Mouse (Mus musculus) heart, embryonic 15.5 days (tissue): ENCODE data around the gene Edrf1. TPM values are rescaled to one million over a fixed set of nuclear protein-coding genes. Genes with fewer than 3 reads are reported as not detected.

Source experiments
- ATAC-seq: fragments of 200-750 bp; cut with Nextera tagmentation; replicated peaks from 2 replicates; pipeline ENCODE4 v1.8.0; 2017; ENCODE audit warnings: low read depth, moderate TSS enrichment; ENCODE audit not compliant: insufficient number of reproducible peaks, insufficient read depth, low FRiP score
- H3K27ac ChIP-seq: fragments of 300-500 bp; sonication (generic); 2 replicates; pipeline ENCODE4 v1.5.1; 2015; ENCODE audit warnings: mild to moderate bottlenecking, inconsistent platforms
- H3K27me3 ChIP-seq: fragments of 300-500 bp; sonication (generic); 2 replicates; pipeline ENCODE4 v1.6.1; 2015; ENCODE audit warnings: inconsistent platforms
- H3K36me3 ChIP-seq: fragments of 300-500 bp; sonication (generic); 2 replicates; pipeline ENCODE4 v1.6.1; 2015; ENCODE audit warnings: mild to moderate bottlenecking, inconsistent platforms
- H3K4me1 ChIP-seq: fragments of 300-500 bp; sonication (generic); replicated peaks from 2 replicates; pipeline ENCODE4 v1.6.1; 2015; ENCODE audit warnings: inconsistent platforms
- H3K4me2 ChIP-seq: fragments of 300-500 bp; sonication (generic); 2 replicates; pipeline ENCODE4 v1.6.1; 2015; ENCODE audit warnings: inconsistent platforms, mild to moderate bottlenecking, moderate library complexity
- H3K4me3 ChIP-seq: fragments of 300-500 bp; sonication (generic); 2 replicates; pipeline ENCODE4 v1.5.1; 2015; ENCODE audit warnings: mild to moderate bottlenecking, inconsistent platforms
- H3K9ac ChIP-seq: fragments of 300-500 bp; sonication (generic); 2 replicates; pipeline ENCODE4 v1.6.1; 2015; ENCODE audit warnings: mild to moderate bottlenecking, inconsistent platforms
- H3K9me3 ChIP-seq: fragments of 300-500 bp; sonication (generic); replicated peaks from 2 replicates; pipeline ENCODE4 v1.6.1; 2016; ENCODE audit warnings: inconsistent platforms
- WGBS: fragments of 180-500 bp; shearing (Covaris S2); methylation state at CpG from one replicate; pipeline ENCODE4 v1.1.7; 2015; ENCODE audit warnings: mixed read lengths; 5-methylcytosine and 5-hydroxymethylcytosine counted together
- polyA plus RNA-seq: library from polyadenylated mRNA; unstranded; fragments of >200 nt; fragmentation: Nextera tagmentation; extraction: Ambion mirVana; gene quantifications from 2 replicates; pipeline ENCODE4 v1.2.1, GENCODE M21; 2015

Edrf1 gene
- polyA plus RNA-seq, 1 experiment from 2014 or later = 10.9 TPM

- Histone ChIP-seq H3K4me2 (no peak overlapping the region), H3K4me3 (no peak overlapping the region), H3K9me3 (no peaks in the 10 kb centered on the region), H3K9ac (no peak overlapping the region), H3K27ac (no peak overlapping the region), H3K4me1 (no peaks in the 10 kb centered on the region), H3K27me3 (no peaks in the 10 kb centered on the region), H3K36me3 (no peaks in the 10 kb centered on the region; the same call in 1 of the 2 replicates)
- WGBS = 83% methylated on average over 4 of the region's 4 CpGs
- no peak for ATAC-seq
Measured at GRCm38 (mm10) chr7:133699885-133700284, 62.5 kb downstream of the Edrf1 start.

- Histone ChIP-seq H3K9me3 (no peaks in the 10 kb centered on the region), H3K27ac (no peak overlapping the region), H3K36me3 (no peaks in the 10 kb centered on the region; the same call in 1 of the 2 replicates), H3K9ac (no peak overlapping the region), H3K4me2 (no peak overlapping the region), H3K4me3 (no peak overlapping the region), H3K27me3 (no peaks in the 10 kb centered on the region), H3K4me1 (no peaks in the 10 kb centered on the region)
- no peak for ATAC-seq
- WGBS = 90% methylated on average over 7 of the region's 7 CpGs
Measured at GRCm38 (mm10) chr7:133701366-133701765, 64.0 kb downstream of the Edrf1 start.

- Histone ChIP-seq H3K27me3 (no peaks in the 10 kb centered on the region), H3K9me3 (no peaks in the 10 kb centered on the region), H3K27ac (no peak overlapping the region), H3K9ac (no peak overlapping the region), H3K36me3 (no peaks in the 10 kb centered on the region; the same call in 1 of the 2 replicates), H3K4me3 (no peak overlapping the region), H3K4me1 (no peaks in the 10 kb centered on the region), H3K4me2 (no peak overlapping the region)
- WGBS = 47% methylated on average over 10 of the region's 10 CpGs
- no peak for ATAC-seq
Measured at GRCm38 (mm10) chr7:133702333-133702732, 65.0 kb downstream of the Edrf1 start.

GRCm38 (mm10) chr7:133703906-133704305 lies 66.6 kb downstream of the Edrf1 start:
- no peaks in the 10 kb centered on the region for H3K9me3 ChIP-seq
- H3K27ac ChIP-seq = no peak overlapping the region
- no peaks in the 10 kb centered on the region for H3K27me3 ChIP-seq
- 92% methylated on average over 7 of the region's 7 CpGs for WGBS
- no peak for ATAC-seq
- H3K4me3 ChIP-seq = no peak overlapping the region
- no peak overlapping the region for H3K9ac ChIP-seq
- peaks cover 4% of the 10 kb centered on the region for H3K4me1 ChIP-seq
- H3K4me2 ChIP-seq = no peak overlapping the region
- H3K36me3 ChIP-seq = no peaks in the 10 kb centered on the region

GRCm38 (mm10) chr7:133707301-133707700 lies 70.0 kb downstream of the Edrf1 start:
- 89% methylated on average over 2 of the region's 2 CpGs for WGBS
- H3K4me1 ChIP-seq = peaks cover 11% of the 10 kb centered on the region

GRCm38 (mm10) chr7:133715387-133715786 lies 78.0 kb downstream of the Edrf1 start:
- no peaks in the 10 kb centered on the region for H3K27me3 ChIP-seq
- no peak overlapping the region for H3K4me2 ChIP-seq
- no peaks in the 10 kb centered on the region for H3K9me3 ChIP-seq
- WGBS = 84% methylated on average over 4 of the region's 4 CpGs
- ATAC-seq = no peak
- peaks cover 74% of the 10 kb centered on the region for H3K36me3 ChIP-seq
- H3K4me1 ChIP-seq = 0 out of 2 replicates have a peak, but pooled peaks cover 2% of the 10 kb centered on the region
- no peak overlapping the region for H3K4me3 ChIP-seq
- H3K9ac ChIP-seq = no peak overlapping the region
- H3K27ac ChIP-seq = no peak overlapping the region

More at GRCm38 (mm10) chr7:133707301-133707700, 70.0 kb downstream of the Edrf1 start:
- H3K36me3 ChIP-seq = peaks cover 7% of the 10 kb centered on the region
- no peaks in the 10 kb centered on the region for H3K27me3 ChIP-seq
- no peak overlapping the region for H3K4me3 ChIP-seq
- no peak overlapping the region for H3K9ac ChIP-seq
- ATAC-seq = no peak
- H3K4me2 ChIP-seq = no peak overlapping the region
- no peak overlapping the region for H3K27ac ChIP-seq
- no peaks in the 10 kb centered on the region for H3K9me3 ChIP-seq

- Histone ChIP-seq H3K9ac (no peak overlapping the region), H3K4me3 (no peak overlapping the region), H3K9me3 (no peaks in the 10 kb centered on the region), H3K4me2 (no peak overlapping the region), H3K27ac (no peak overlapping the region), H3K36me3 (peaks cover 92% of the 10 kb centered on the region), H3K27me3 (no peaks in the 10 kb centered on the region), H3K4me1 (0 out of 2 replicates have a peak, but pooled peaks cover 2% of the 10 kb centered on the region)
- 97% methylated on average over 1 of the region's 1 CpGs for WGBS
- no peak for ATAC-seq
Measured at GRCm38 (mm10) chr7:133718580-133718979, 81.2 kb downstream of the Edrf1 start.

- H3K9me3 ChIP-seq = no peaks in the 10 kb centered on the region
- no peak for ATAC-seq
- H3K27ac ChIP-seq = no peak overlapping the region
- H3K9ac ChIP-seq = no peak overlapping the region
- peaks cover 86% of the 10 kb centered on the region for H3K36me3 ChIP-seq
- 76% methylated on average over 11 of the region's 11 CpGs for WGBS
- H3K4me1 ChIP-seq = 0 out of 2 replicates have a peak, but pooled peaks cover 2% of the 10 kb centered on the region
- H3K4me3 ChIP-seq = no peak overlapping the region
- no peaks in the 10 kb centered on the region for H3K27me3 ChIP-seq
- H3K4me2 ChIP-seq = no peak overlapping the region
Measured at GRCm38 (mm10) chr7:133720616-133721015, 83.3 kb downstream of the Edrf1 start.

Other genes with a start within 250 kb of the Edrf1 start
- gene Tex36, start 35.4 kb upstream of the Edrf1 start, polyA plus RNA-seq = not detected in 2 replicates
- 0.05 TPM in 1 of 2 replicates, not detected in the other for gene Mmp21, start 42.5 kb downstream of the Edrf1 start, polyA plus RNA-seq
- 82.7 and 84.2 TPM in 2 replicates for gene Bccip, start 71.8 kb downstream of the Edrf1 start, polyA plus RNA-seq
- 27.9 and 31.1 TPM in 2 replicates for gene Uros, start 72.5 kb downstream of the Edrf1 start, polyA plus RNA-seq
- 0.18 and 0.19 TPM in 2 replicates for gene Fank1, start 139.3 kb downstream of the Edrf1 start, polyA plus RNA-seq
- gene Dhx32, start 145.2 kb downstream of the Edrf1 start, polyA plus RNA-seq = 30.4 and 31.3 TPM in 2 replicates